Mouse (Mus musculus) forebrain, embryonic 12.5 days (tissue): ENCODE measurements around the gene Thap11. TPM values are rescaled to one million over a fixed set of nuclear protein-coding genes. Genes with fewer than 3 reads are reported as not detected.

Experiments
- ATAC-seq: fragments of 200-750 bp; cut with Nextera tagmentation; 2 replicates; pipeline ENCODE4 v1.8.0; 2017; ENCODE audit warnings: moderate TSS enrichment; ENCODE audit not compliant: low FRiP score
- H3K27ac ChIP-seq: fragments of 300-500 bp; sonication (generic); 2 replicates; pipeline ENCODE4 v1.5.1; 2016; ENCODE audit warnings: mild to moderate bottlenecking
- H3K27me3 ChIP-seq: fragments of 300-500 bp; sonication (generic); 2 replicates; pipeline ENCODE4 v1.6.1; 2016; ENCODE audit warnings: mild to moderate bottlenecking
- H3K36me3 ChIP-seq: fragments of 300-500 bp; sonication (generic); replicated peaks from 2 replicates; pipeline ENCODE4 v1.6.1; 2016; ENCODE audit warnings: mild to moderate bottlenecking
- H3K4me1 ChIP-seq: fragments of 300-500 bp; sonication (generic); 2 replicates; pipeline ENCODE4 v1.6.1; 2016
- H3K4me2 ChIP-seq: fragments of 300-500 bp; sonication (generic); 2 replicates; pipeline ENCODE4 v1.6.1; 2016; ENCODE audit warnings: mild to moderate bottlenecking, moderate library complexity
- H3K4me3 ChIP-seq: fragments of 300-500 bp; sonication (generic); replicated peaks from 2 replicates; pipeline ENCODE4 v1.5.1; 2016; ENCODE audit warnings: mild to moderate bottlenecking
- H3K9ac ChIP-seq: fragments of 300-500 bp; sonication (generic); 2 replicates; pipeline ENCODE4 v1.6.1; 2016; ENCODE audit warnings: mild to moderate bottlenecking
- H3K9me3 ChIP-seq: fragments of 300-500 bp; sonication (generic); 2 replicates; pipeline ENCODE4 v1.6.1; 2016
- WGBS: fragments of 180-500 bp; shearing (Covaris S2); methylation state at CpG from one replicate; pipeline ENCODE4 v1.1.7; 2016; 5-methylcytosine and 5-hydroxymethylcytosine counted together
- polyA plus RNA-seq: library from polyadenylated mRNA; unstranded; fragments of >200 nt; fragmentation: Nextera tagmentation; extraction: Ambion mirVana; gene quantifications from 2 replicates; pipeline ENCODE4 v1.2.1, GENCODE M21; 2016

Thap11 gene
- polyA plus RNA-seq, 1 experiment from 2014 or later: 80.4 TPM

- Histone ChIP-seq H3K9me3 (no peaks in the 10 kb centered on the region), H3K36me3 (peaks cover 8% of the 10 kb centered on the region), H3K27me3 (no peaks in the 10 kb centered on the region), H3K9ac (peak overlapping the region; percentile 90), H3K4me1 (peaks cover 46% of the 10 kb centered on the region), H3K27ac (no peak overlapping the region), H3K4me3 (peak overlapping the region; percentile 80), H3K4me2 (peak overlapping the region; percentile 99)
- no peak; the same call in 1 of the 2 replicates for ATAC-seq
- WGBS: 22% methylated on average over 8 of the region's 8 CpGs
Measured at GRCm38 (mm10) chr8:105854303-105854702, 629 bp upstream of the Thap11 start.

DNA sequence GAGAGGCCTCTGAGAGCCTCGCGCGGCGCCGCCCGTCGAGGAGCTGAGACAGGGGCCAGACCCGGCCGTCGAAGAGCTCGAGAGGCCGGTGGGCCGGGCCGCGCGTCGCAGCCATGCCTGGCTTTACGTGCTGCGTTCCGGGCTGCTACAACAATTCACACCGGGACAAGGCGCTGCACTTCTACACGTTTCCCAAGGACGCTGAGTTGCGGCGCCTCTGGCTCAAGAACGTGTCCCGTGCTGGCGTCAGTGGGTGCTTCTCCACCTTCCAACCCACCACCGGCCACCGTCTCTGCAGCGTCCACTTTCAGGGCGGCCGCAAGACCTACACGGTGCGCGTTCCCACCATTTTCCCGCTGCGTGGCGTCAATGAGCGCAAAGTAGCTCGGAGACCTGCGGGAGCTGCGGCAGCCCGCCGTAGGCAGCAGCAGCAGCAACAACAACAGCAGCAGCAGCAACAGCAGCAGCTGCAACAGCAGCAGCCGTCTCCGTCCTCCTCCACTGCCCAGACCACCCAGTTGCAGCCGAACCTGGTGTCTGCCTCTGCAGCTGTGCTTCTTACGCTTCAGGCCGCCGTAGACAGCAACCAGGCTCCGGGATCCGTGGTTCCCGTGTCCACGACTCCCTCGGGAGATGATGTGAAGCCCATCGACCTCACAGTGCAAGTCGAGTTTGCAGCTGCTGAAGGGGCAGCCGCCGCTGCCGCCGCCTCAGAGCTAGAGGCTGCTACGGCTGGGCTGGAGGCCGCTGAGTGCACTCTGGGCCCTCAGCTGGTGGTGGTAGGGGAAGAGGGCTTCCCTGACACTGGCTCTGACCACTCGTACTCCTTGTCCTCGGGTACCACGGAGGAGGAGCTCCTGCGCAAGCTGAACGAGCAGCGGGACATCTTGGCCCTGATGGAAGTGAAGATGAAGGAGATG is 576 bp downstream of the Thap11 start:
- ATAC-seq: peak; percentile 13; the same call in 1 of the 2 replicates
- Histone ChIP-seq H3K4me3 (peak overlapping the region; percentile 80), H3K27me3 (no peaks in the 10 kb centered on the region), H3K4me2 (peak overlapping the region; percentile 99), H3K9me3 (no peaks in the 10 kb centered on the region), H3K9ac (peak overlapping the region; percentile 90), H3K4me1 (peaks cover 52% of the 10 kb centered on the region), H3K27ac (peak overlapping the region; percentile 84), H3K36me3 (peaks cover 6% of the 10 kb centered on the region; the same call in 1 of the 2 replicates)
- under 1% methylated on average over 71 of the region's 71 CpGs for WGBS

DNA sequence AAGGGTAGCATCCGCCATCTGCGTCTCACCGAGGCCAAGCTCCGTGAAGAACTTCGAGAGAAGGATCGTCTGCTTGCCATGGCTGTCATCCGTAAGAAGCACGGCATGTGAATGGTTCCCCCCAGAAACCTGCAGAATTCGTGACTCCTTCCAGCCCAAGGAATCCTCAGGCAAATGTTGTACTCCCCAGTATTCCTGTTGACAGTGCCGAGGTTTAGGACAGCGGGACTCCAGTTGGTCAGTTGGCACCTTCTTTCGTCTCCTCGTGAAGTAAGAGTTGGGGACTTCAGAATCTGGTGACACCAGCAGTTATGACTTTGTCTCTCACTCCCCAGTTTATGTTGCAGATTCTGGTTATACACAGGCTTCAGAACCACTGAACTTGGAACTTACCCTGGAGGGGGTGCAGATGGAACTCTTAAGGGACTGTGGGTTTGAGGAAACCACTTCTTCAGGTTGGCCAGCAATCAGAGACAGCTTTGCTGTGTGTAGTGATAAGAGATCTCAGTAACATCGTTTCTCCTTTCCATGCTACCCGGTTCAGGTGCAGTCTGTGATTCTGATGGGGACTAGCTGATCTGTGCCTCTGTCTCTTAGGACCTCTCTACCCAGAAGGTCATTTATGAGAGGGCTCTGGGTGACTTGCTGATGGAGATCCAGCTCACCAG is 1.4 kb downstream of the Thap11 start:
- H3K4me3 ChIP-seq: peak overlapping the region; percentile 80
- peak overlapping the region; percentile 99 for H3K4me2 ChIP-seq
- peaks cover 6% of the 10 kb centered on the region; the same call in 1 of the 2 replicates for H3K36me3 ChIP-seq
- no peak for ATAC-seq
- peak overlapping the region; percentile 90 for H3K9ac ChIP-seq
- WGBS: 26% methylated on average over 15 of the region's 15 CpGs
- peaks cover 51% of the 10 kb centered on the region for H3K4me1 ChIP-seq
- no peaks in the 10 kb centered on the region for H3K9me3 ChIP-seq
- H3K27ac ChIP-seq: peak overlapping the region; percentile 84; the same call in 1 of the 2 replicates
- H3K27me3 ChIP-seq: no peaks in the 10 kb centered on the region

GRCm38 (mm10) chr8:105858495-105858894 is 3.6 kb downstream of the Thap11 start:
- Histone ChIP-seq H3K4me2 (no peak overlapping the region), H3K9me3 (no peaks in the 10 kb centered on the region), H3K27me3 (no peaks in the 10 kb centered on the region), H3K4me3 (no peak overlapping the region), H3K36me3 (peaks cover 11% of the 10 kb centered on the region; the same call in 1 of the 2 replicates), H3K27ac (no peak overlapping the region), H3K9ac (no peak overlapping the region), H3K4me1 (peaks cover 68% of the 10 kb centered on the region)
- no peak for ATAC-seq
- WGBS: 86% methylated on average over 5 of the region's 5 CpGs

DNA sequence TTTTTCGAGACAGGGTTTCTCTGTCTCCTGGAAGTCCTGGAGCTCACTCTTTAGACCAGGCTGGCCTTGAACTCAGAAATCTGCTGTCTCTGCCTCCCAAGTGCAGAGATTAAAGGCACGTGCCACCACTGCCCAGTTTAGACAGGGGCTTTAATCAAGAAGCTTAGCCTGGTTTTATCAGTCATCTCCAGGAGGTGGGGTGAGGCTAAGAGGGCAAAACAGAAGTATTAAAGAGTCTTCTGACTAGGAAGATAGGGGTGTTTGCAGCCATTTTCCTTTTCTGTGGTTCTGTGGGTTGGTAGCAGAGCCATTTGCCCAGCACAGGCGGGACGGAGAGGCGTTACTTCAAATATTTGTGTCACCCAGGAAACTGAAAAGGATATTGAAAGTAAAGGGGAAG is 4.4 kb downstream of the Thap11 start:
- H3K4me2 ChIP-seq: peak overlapping the region; percentile 89; the same call in 1 of the 2 replicates
- peaks cover 74% of the 10 kb centered on the region for H3K4me1 ChIP-seq
- H3K9me3 ChIP-seq: no peaks in the 10 kb centered on the region
- no peak for ATAC-seq
- H3K27ac ChIP-seq: peak overlapping the region; percentile 94; the same call in 1 of the 2 replicates
- peak overlapping the region; percentile 96; the same call in 1 of the 2 replicates for H3K4me3 ChIP-seq
- WGBS: 81% methylated on average over 5 of the region's 5 CpGs
- H3K36me3 ChIP-seq: peaks cover 15% of the 10 kb centered on the region; the same call in 1 of the 2 replicates
- H3K9ac ChIP-seq: no peak overlapping the region
- H3K27me3 ChIP-seq: no peaks in the 10 kb centered on the region

DNA sequence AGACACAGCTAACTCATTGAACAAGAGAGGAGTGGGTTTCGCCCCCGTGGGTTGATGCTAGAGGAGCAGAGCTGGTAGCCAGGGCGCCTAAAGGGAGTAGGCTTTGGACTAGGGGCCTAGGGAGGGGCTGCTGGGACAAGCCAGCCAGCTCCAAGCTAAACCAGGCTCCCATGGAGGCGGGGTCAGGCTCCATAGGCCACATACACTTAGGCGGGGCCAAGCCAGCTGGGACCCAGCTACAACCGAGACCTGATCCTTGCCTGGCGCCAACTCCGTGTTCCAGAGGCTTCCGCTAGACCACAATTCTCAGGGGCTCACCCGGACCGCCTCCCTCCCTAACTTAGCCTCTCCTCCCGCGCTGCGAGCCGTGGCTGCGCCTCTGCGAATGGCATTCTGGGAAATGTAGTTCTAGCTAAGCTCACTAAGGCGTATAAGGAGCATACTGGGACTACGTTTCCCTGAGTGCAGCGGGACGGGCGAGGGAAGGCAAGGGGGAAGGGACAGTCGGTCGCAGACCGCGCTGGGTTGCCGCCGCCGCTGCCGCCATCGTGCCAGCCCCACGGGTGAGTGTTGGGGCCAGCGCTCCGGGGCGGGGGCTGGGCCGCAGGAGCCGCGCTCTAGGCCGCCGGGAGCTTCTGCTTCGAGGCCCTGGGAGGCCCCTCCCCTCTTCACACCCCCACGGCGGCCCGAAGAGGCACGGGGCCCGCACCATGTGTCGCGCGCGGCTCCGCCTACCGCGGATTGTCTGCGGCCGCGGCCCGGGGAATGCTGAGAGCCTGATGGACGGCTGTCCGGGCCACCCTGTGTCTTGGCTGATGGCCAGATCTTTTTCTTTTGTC is 5.4 kb downstream of the Thap11 start, which contains the start of gene Nutf2:
TSS of gene Nutf2 (plus strand) at position 438 of the 839 bp plus-strand sequence.
- Histone ChIP-seq H3K4me2 (peak within 1 kb of the TSS; percentile 89), H3K4me3 (peak within 1 kb of the TSS; percentile 96), H3K27ac (peak within 1 kb of the TSS; percentile 94), H3K9ac (peak within 1 kb of the TSS; percentile 96), H3K4me1 (peaks cover 78% of the 10 kb centered on the region), H3K9me3 (no peaks in the 10 kb centered on the region), H3K27me3 (no peaks in the 10 kb centered on the region), H3K36me3 (peaks cover 20% of the 10 kb centered on the region)
- ATAC-seq: peak; percentile 96
- WGBS: under 1% methylated on average over 59 of the region's 59 CpGs

- peak overlapping the region; percentile 96 for H3K4me3 ChIP-seq
- H3K4me1 ChIP-seq: peaks cover 63% of the 10 kb centered on the region
- 0 out of 2 replicates have a peak overlapping the region, but pooled peaks have one; percentile 0 for H3K27ac ChIP-seq
- no peak for ATAC-seq
- H3K4me2 ChIP-seq: peak overlapping the region; percentile 89
- no peaks in the 10 kb centered on the region for H3K9me3 ChIP-seq
- 8% methylated on average over 1 of the region's 1 CpGs for WGBS
- peaks cover 35% of the 10 kb centered on the region for H3K36me3 ChIP-seq
- H3K27me3 ChIP-seq: no peaks in the 10 kb centered on the region
- peak overlapping the region; percentile 96 for H3K9ac ChIP-seq
Measured at GRCm38 (mm10) chr8:105861951-105862350, 7.0 kb downstream of the Thap11 start.

GRCm38 (mm10) chr8:105866364-105867029 is 11.6 kb downstream of the Thap11 start:
- 83% methylated on average over 6 of the region's 6 CpGs for WGBS
- Histone ChIP-seq H3K36me3 (peaks cover 72% of the 10 kb centered on the region), H3K27ac (no peak overlapping the region), H3K9ac (no peak overlapping the region), H3K4me3 (no peak overlapping the region), H3K4me1 (peaks cover 28% of the 10 kb centered on the region), H3K9me3 (no peaks in the 10 kb centered on the region), H3K27me3 (no peaks in the 10 kb centered on the region), H3K4me2 (no peak overlapping the region)
- no peak for ATAC-seq

GRCm38 (mm10) chr8:105874301-105874700 is 19.4 kb downstream of the Thap11 start:
- no peaks in the 10 kb centered on the region for H3K4me1 ChIP-seq
- no peak overlapping the region for H3K9ac ChIP-seq
- H3K27me3 ChIP-seq: no peaks in the 10 kb centered on the region
- peaks cover 88% of the 10 kb centered on the region for H3K36me3 ChIP-seq
- ATAC-seq: no peak
- 91% methylated on average over 6 of the region's 6 CpGs for WGBS
- H3K27ac ChIP-seq: no peak overlapping the region
- no peak overlapping the region for H3K4me3 ChIP-seq
- no peaks in the 10 kb centered on the region for H3K9me3 ChIP-seq
- H3K4me2 ChIP-seq: no peak overlapping the region

DNA sequence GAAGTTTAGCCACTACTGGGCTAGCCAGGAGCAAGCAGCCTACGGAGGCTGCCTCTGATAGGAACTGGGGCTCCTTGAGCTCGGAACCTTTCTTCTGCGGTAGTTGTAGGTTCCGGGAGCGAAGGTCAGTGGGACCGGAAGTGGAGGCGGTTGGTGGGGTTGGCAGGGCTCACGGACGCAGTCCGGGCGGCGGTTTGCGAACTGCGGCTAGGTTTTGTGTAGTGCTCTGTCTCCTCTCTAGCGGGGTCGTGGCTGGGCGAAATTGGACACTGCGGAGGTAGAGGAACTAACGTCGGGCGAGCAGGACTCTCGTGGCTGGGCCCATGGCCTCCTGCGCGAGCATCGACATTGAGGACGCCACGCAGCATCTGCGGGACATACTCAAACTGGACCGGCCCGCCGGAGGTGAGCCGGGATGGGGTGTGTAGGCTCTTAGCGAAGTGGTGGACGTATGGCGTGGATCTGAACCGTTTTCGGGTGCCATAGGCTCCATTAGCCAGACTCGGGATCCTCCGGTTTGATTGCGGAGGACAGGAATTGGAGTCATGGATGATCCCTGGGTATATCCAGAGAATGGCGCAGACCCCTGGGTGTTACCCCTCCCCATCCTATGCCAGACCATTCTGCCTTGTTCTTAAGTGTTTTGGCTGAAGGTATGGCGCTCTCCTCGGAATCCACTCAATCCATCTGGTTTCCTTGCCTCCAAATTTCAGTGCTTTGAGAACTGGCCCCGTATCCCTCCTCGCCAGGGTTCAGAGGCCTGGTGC is 26.0 kb downstream of the Thap11 start, which contains the start of gene Edc4:
TSS of gene Edc4 (plus strand) at position 128 of the 767 bp plus-strand sequence.
- Histone ChIP-seq H3K27ac (0 out of 2 replicates have a peak within 1 kb of the TSS, but pooled peaks have one; percentile 44), H3K36me3 (peaks cover 55% of the 10 kb centered on the region), H3K4me3 (peak within 1 kb of the TSS; percentile 88), H3K4me2 (peak within 1 kb of the TSS; percentile 74), H3K4me1 (peaks cover 31% of the 10 kb centered on the region), H3K27me3 (no peaks in the 10 kb centered on the region), H3K9me3 (no peaks in the 10 kb centered on the region), H3K9ac (peak within 1 kb of the TSS; percentile 91)
- ATAC-seq: peak; percentile 71
- 1% methylated on average over 45 of the region's 45 CpGs for WGBS
